Mouse (Mus musculus) ES-E14 (cell line): Measurements from ENCODE around the gene Spg20. TPM values are rescaled to one million over a fixed set of nuclear protein-coding genes. Genes with fewer than 3 reads are reported as not detected.

Experiments used
- DNase-seq: peaks from one replicate; pipeline ENCODE4 v3.0.0-alpha.2; 2013; ENCODE audit warnings: low read depth, low spot score
- H3K27ac ChIP-seq: 2 replicates; pipeline ENCODE4 v1.5.1; 2012; ENCODE audit warnings: low read depth, mild to moderate bottlenecking, low read length, moderate library complexity, mixed read lengths; ENCODE audit not compliant: poor library complexity, insufficient read depth, severe bottlenecking
- H3K36me3 ChIP-seq: 2 replicates; pipeline ENCODE4 v1.6.1; 2012; ENCODE audit warnings: mild to moderate bottlenecking, low read length, moderate library complexity, mixed read lengths; ENCODE audit not compliant: control insufficient read depth, poor library complexity, insufficient read depth, severe bottlenecking
- H3K4me1 ChIP-seq, 2 experiments: fragments of 150-350 bp in 1 of 2; sonication (generic) in 1 of 2; 2 replicates each; pipeline ENCODE4 v1.6.1; 2012; ENCODE audit warnings: low read length in 2 of 2, mild to moderate bottlenecking in 1 of 2, mixed read lengths in 1 of 2; ENCODE audit not compliant: control insufficient read depth in 2 of 2, insufficient read depth in 2 of 2, poor library complexity in 1 of 2
- H3K4me3 ChIP-seq, 2 experiments: fragments of 150-350 bp in 1 of 2; sonication (generic) in 1 of 2; 2 replicates each; pipeline ENCODE4 v1.5.1; 2012; ENCODE audit warnings: low read length in 2 of 2, low read depth in 1 of 2, mild to moderate bottlenecking in 1 of 2, mixed read lengths in 1 of 2; ENCODE audit not compliant: insufficient read depth in 1 of 2, poor library complexity in 1 of 2, severe bottlenecking in 1 of 2
- H3K9ac ChIP-seq: 2 replicates; pipeline ENCODE4 v1.6.1; 2012; ENCODE audit warnings: low read depth, mild to moderate bottlenecking, low read length, mixed read lengths; ENCODE audit not compliant: poor library complexity, insufficient read depth, severe bottlenecking
- H3K9me3 ChIP-seq: fragments of 150-350 bp; sonication (generic); 2 replicates; pipeline ENCODE4 v1.6.1; 2012; ENCODE audit warnings: low read depth, mild to moderate bottlenecking, low read length; ENCODE audit not compliant: control insufficient read depth, insufficient read depth
- CHD2 ChIP-seq: IDR thresholded peaks from 2 replicates; pipeline ENCODE4 v1.6.1; 2014; ENCODE audit warnings: mild to moderate bottlenecking, low read depth, low read length, inconsistent platforms
- HCFC1 ChIP-seq: IDR thresholded peaks from 2 replicates; pipeline ENCODE4 v1.6.1; 2012; ENCODE audit warnings: low read length, inconsistent platforms, borderline replicate concordance; ENCODE audit not compliant: insufficient read depth
- MAFK ChIP-seq: IDR thresholded peaks from 2 replicates; pipeline ENCODE4 v1.6.1; 2014; ENCODE audit warnings: mild to moderate bottlenecking, low read depth, low read length, inconsistent platforms; ENCODE audit not compliant: insufficient read depth
- ZC3H11A ChIP-seq: IDR thresholded peaks from 2 replicates; pipeline ENCODE4 v1.6.1; 2012; ENCODE audit warnings: low read depth, mild to moderate bottlenecking, inconsistent platforms, low read length, borderline replicate concordance
- ZNF384 ChIP-seq: IDR thresholded peaks from 2 replicates; pipeline ENCODE4 v1.6.1; 2012; ENCODE audit warnings: low read depth, low read length, inconsistent platforms
- in situ Hi-C, 2 experiments: fragments of 600-800 bp; cut with MboI; formaldehyde crosslinking; loops; one replicate each; pipeline ENCODE4 v1.15.1; 2025; ENCODE audit warnings: low sequenced_read_pairs in 2 of 2, inconsistent platforms in 1 of 2; ENCODE audit not compliant: unreplicated experiment in 2 of 2
- total RNA-seq: library from RNA; depleted of rRNA; stranded (reverse); fragments of 300-350 nt; gene quantifications from 2 replicates; pipeline ENCODE4 v1.2.3, GENCODE M21; 2012

The Spg20 gene
- total RNA-seq, 1 experiment = 12.8 TPM

GRCm38 (mm10) chr3:55093161-55093560, 18.7 kb upstream of the Spg20 start:
- Histone ChIP-seq H3K4me1 (peaks cover 0 to 3% of the 10 kb centered on the region in 2 experiments; a peak in 1 of 4 replicates), H3K9me3 (no peaks in the 10 kb centered on the region), H3K36me3 (no peaks in the 10 kb centered on the region), H3K9ac (no peak overlapping the region), H3K4me3 (no peak overlapping the region), H3K27ac (no peak overlapping the region)
- in situ Hi-C loops = no loop called here
- DNase-seq = no peak
- no peak for TF ChIP-seq ZC3H11A
- TF ChIP-seq ZNF384 = no peak
- no peak for TF ChIP-seq HCFC1
- no peak for TF ChIP-seq MAFK
- TF ChIP-seq CHD2 = no peak

- 0 out of 2 replicates have a peak overlapping the region, but pooled peaks have one; percentile 6 for H3K27ac ChIP-seq
- H3K4me1 ChIP-seq = peaks cover 0 to 3% of the 10 kb centered on the region in 2 experiments; a peak in 1 of 4 replicates
- DNase-seq = no peak
- no peaks in the 10 kb centered on the region for H3K9me3 ChIP-seq
- H3K36me3 ChIP-seq = no peaks in the 10 kb centered on the region
- in situ Hi-C loops = no loop called here
- H3K4me3 ChIP-seq = no peak overlapping the region
- no peak for TF ChIP-seq MAFK
- no peak for TF ChIP-seq ZC3H11A
- no peak for TF ChIP-seq ZNF384
- TF ChIP-seq HCFC1 = peak; percentile 77
- no peak for TF ChIP-seq CHD2
- no peak overlapping the region; the same call in 1 of the 2 replicates for H3K9ac ChIP-seq
Measured at GRCm38 (mm10) chr3:55095968-55096654, 15.8 kb upstream of the Spg20 start.

DNA sequence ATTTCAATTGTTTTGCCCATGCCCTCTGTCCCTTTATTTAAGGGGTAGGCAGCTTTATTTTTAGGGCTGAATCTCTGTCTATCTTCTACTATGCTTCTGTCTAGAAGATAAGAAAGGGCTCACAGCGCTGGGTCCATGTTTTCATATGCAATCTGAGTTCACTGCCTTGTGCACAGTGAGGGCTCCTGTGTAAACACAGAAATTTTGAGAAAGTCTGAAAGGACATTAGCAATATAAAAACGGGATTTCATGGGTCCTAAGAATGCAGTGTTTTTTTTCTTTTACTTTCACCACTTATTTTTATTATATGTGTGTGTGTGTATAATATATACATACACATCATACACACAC, 15.3 kb upstream of the Spg20 start:
- no peak for DNase-seq
- TF ChIP-seq CHD2 (no peak), ZNF384 (no peak), HCFC1 (no peak), MAFK (no peak), ZC3H11A (no peak)
- H3K4me1 ChIP-seq = peaks cover 0 to 3% of the 10 kb centered on the region in 2 experiments; a peak in 1 of 4 replicates
- H3K9me3 ChIP-seq = no peaks in the 10 kb centered on the region
- 0 out of 2 replicates have a peak overlapping the region, but pooled peaks have one; percentile 6 for H3K27ac ChIP-seq
- in situ Hi-C loops = no loop called here
- H3K9ac ChIP-seq = no peak overlapping the region
- no peaks in the 10 kb centered on the region for H3K36me3 ChIP-seq
- H3K4me3 ChIP-seq = no peak overlapping the region

- H3K9ac ChIP-seq = no peak overlapping the region
- TF ChIP-seq CHD2 (no peak), MAFK (no peak), HCFC1 (no peak), ZC3H11A (no peak), ZNF384 (no peak)
- in situ Hi-C loops = no loop called here
- no peaks in the 10 kb centered on the region for H3K36me3 ChIP-seq
- no peak overlapping the region for H3K4me3 ChIP-seq
- no peak for DNase-seq
- H3K4me1 ChIP-seq = peaks cover 0 to 3% of the 10 kb centered on the region in 2 experiments; a peak in 1 of 4 replicates
- no peak overlapping the region for H3K27ac ChIP-seq
- H3K9me3 ChIP-seq = no peaks in the 10 kb centered on the region
Measured at GRCm38 (mm10) chr3:55097186-55097585, 14.7 kb upstream of the Spg20 start.
